Mouse (Mus musculus): ENCODE results near the gene Ccdc186.
A peak's percentile ranks its signal among the peaks of the same experiment; 100 is the strongest.
"Not testable (repeated sequence)": the region's sequence is repeated elsewhere in the genome, so short reads cannot be mapped to it uniquely, and the experiment has no call there.

The Ccdc186 gene

GRCm38 (mm10) chr19:56801656-56802351 is 20.2 kb downstream of the Ccdc186 start:
- DNase-seq (ENCODE audit: low spot score): no peak

- no peak for DNase-seq (ENCODE audit: low spot score)
Measured at GRCm38 (mm10) chr19:56800930-56801655, 20.9 kb downstream of the Ccdc186 start.

GRCm38 (mm10) chr19:56800226-56800625 is 21.8 kb downstream of the Ccdc186 start:
- no peak for DNase-seq (ENCODE audit: low spot score)

- no peak for DNase-seq (ENCODE audit: low spot score)
Measured at GRCm38 (mm10) chr19:56797376-56797775, 24.6 kb downstream of the Ccdc186 start.

GRCm38 (mm10) chr19:56788952-56789351 is 33.0 kb downstream of the Ccdc186 start:
- no peak for DNase-seq (ENCODE audit: low spot score)

- DNase-seq (ENCODE audit: low spot score): no peak
Measured at GRCm38 (mm10) chr19:56787911-56788310, 34.1 kb downstream of the Ccdc186 start.

GRCm38 (mm10) chr19:56778532-56778931 is 43.5 kb downstream of the Ccdc186 start:
- not testable (repeated sequence) for DNase-seq (ENCODE audit: low spot score)

GRCm38 (mm10) chr19:56776719-56777382 is 45.1 kb downstream of the Ccdc186 start:
- DNase-seq (ENCODE audit: low spot score): peak; percentile 31

- peak; percentile 19 for DNase-seq (ENCODE audit: low spot score)
Measured at GRCm38 (mm10) chr19:56775893-56776718, 45.9 kb downstream of the Ccdc186 start.

- DNase-seq (ENCODE audit: low spot score): no peak
Measured at GRCm38 (mm10) chr19:56774971-56775892, 46.8 kb downstream of the Ccdc186 start.

- DNase-seq (ENCODE audit: low spot score): no peak
Measured at GRCm38 (mm10) chr19:56774408-56774962, 47.5 kb downstream of the Ccdc186 start.

GRCm38 (mm10) chr19:56773393-56773971 is 48.5 kb downstream of the Ccdc186 start:
- DNase-seq (ENCODE audit: low spot score): no peak

- DNase-seq (ENCODE audit: low spot score): no peak
Measured at GRCm38 (mm10) chr19:56772158-56772557, 49.8 kb downstream of the Ccdc186 start.

- DNase-seq (ENCODE audit: low spot score): no peak
Measured at GRCm38 (mm10) chr19:56769024-56769423, 53.0 kb downstream of the Ccdc186 start.

- no peak for DNase-seq (ENCODE audit: low spot score)
Measured at GRCm38 (mm10) chr19:56762686-56763085, 59.3 kb downstream of the Ccdc186 start.

- DNase-seq (ENCODE audit: low spot score): no peak
Measured at GRCm38 (mm10) chr19:56761727-56762126, 60.3 kb downstream of the Ccdc186 start.

GRCm38 (mm10) chr19:56761096-56761495 is 60.9 kb downstream of the Ccdc186 start:
- DNase-seq (ENCODE audit: low spot score): no peak

GRCm38 (mm10) chr19:56760306-56760940 is 61.6 kb downstream of the Ccdc186 start:
- DNase-seq (ENCODE audit: low spot score): no peak

- no peak for DNase-seq (ENCODE audit: low spot score)
Measured at GRCm38 (mm10) chr19:56759740-56760139, 62.2 kb downstream of the Ccdc186 start.

- no peak for DNase-seq (ENCODE audit: low spot score)
Measured at GRCm38 (mm10) chr19:56758311-56758710, 63.7 kb downstream of the Ccdc186 start.

All from urinary bladder, postnatal 25 days (tissue).